Mouse (Mus musculus) heart, postnatal 10 days (tissue): ENCODE data around the gene Crygc. TPM values are rescaled to one million over a fixed set of nuclear protein-coding genes. Genes with fewer than 3 reads are reported as not detected.
"Not testable (repeated sequence)": the region's sequence is repeated elsewhere in the genome, so short reads cannot be mapped to it uniquely, and the experiment has no call there.

ENCODE experiments used
- DNase-seq, 2 experiments: peaks; one replicate each; pipeline ENCODE4 v3.0.0; 2021
- intact Hi-C: fragments of 180-260 bp; cut with DNase I; formaldehyde crosslinking; loops from one replicate; pipeline ENCODE4 v1.15.1; 2025
- total RNA-seq, 2 experiments: library from RNA; stranded (reverse); gene quantifications; 2 replicates each; pipeline ENCODE4 v1.2.3; 2021

Gene Crygc
- total RNA-seq, 2 experiments from 2014 or later = not detected

DNA sequence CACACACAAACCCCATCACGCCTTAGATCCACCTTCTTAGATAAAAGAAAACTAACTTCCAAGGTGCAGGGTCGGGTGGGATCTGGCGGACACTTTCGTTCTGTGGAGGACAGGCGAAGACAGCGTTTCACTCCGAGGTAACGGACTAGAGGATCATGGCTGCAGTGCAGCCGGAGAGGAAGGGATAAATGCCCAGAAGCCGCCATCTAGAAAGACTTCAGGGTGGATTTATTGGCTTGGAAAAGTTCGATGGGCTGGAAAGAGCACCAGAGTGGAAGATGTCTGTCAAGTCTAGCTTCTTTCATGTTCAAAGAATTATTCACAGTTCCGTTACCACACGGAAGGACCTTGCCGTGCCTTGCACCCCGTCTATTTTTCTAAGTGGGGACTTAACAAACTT is 9.3 kb downstream of the Crygc start:
- no peak for DNase-seq
- intact Hi-C loops = no loop called here

DNA sequence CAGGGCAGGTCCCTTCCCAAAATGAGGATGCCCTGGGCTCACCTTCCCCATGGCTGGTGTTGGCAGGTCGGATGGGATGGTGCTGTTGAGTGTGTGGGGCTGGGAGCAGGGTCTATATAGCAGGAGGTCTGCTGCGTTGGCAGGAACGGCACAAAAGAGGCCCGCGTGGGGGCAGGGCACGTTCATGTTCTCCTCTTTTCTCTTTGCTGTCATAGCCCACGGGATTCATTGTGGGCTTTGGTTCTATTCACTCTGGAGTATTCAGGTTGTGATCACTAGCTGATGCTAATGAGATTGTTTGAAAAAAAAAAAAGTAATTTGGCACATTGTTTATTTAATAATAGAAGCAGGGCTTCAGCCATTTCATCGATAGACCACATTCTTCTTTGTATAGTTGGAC is 10.1 kb downstream of the Crygc start, which contains the start of gene Crygd:
Crygd (minus strand) TSS at position 101 of the 400 bp plus-strand sequence.
- no peak for DNase-seq
- intact Hi-C loops = no loop called here

DNA sequence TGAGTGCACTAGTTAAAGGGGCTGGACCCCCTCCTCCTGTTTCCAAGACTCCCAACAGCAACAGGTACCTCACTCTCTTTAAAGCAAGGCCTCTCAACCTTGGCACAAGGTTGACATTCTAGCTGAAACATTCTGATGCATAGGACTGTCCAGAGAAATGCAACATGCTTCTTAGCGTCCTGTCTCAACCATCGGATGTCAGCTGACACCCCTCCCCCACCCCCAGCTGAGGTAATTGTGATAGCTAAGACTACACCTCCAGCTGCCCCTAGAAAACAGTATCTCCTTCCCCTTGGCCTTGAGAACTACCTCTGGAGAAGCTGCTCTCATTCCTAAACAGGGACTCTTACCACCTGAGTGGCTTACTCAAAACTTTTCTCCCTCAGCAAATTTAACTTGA is 21.3 kb downstream of the Crygc start:
- DNase-seq = no peak
- intact Hi-C loops = no loop called here

DNA sequence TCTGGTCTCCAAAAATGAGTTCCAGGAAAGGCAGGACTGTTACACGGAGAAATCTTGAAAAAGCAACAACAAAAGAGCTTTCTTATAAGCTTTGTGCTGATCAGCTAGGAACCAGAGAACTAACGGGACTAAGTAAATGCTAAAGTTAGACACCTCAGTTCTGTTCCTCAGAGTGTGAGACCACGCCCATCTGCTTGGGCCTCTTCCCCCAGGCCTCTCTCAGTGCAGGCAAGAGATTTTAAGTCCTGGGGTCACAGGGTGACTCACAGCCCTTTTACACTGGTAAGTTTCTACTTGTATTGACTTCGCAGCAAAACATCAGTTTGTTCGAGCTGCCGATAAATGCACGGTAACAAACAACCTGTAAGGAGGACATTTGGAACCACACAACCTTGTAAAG is 21.8 kb downstream of the Crygc start:
- intact Hi-C loops = no loop called here
- DNase-seq = no peak

DNA sequence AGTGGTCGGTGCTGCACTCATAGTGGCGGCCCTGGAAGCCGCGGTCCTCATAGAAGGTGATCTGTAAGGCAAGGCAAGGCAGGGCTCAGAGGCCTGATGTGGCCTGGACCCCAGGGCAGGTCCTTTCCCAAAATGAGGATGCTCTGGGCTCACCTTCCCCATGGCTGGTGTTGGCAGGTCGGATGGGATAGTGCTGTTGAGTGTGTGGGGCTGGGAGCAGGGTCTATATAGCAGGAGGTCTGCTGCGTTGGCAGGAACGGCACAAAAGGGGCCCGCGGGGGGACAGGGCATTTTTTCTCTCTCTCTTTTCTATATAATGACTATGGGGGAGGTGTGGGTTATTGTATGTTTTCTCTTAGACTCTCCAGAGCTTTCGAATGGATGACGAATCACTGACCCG is 22.5 kb downstream of the Crygc start, which contains the start of gene Cryge:
Cryge (minus strand) TSS at position 198 of the 400 bp plus-strand sequence.
- DNase-seq, intact Hi-C loops: not testable (repeated sequence)

DNA sequence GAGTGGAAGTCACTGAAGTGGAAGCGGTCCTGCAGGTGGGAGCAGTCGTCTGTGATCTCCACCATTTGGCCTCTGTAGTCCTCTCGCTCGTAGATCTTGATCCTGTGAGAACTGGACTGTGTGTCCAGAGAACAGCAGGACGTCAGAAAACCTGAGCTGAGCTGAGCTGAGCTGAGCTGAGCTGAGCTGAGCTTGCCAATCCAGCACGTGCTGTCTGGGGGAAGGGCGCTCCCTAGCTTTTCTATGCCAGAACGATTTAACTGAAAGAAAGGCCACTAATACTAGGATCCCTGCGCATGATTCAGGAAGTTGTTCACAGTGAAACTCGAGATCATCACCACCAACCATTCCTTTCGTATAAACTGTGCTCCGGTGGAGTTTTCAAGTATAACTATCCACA is 24.7 kb downstream of the Crygc start:
- intact Hi-C loops = no loop called here
- DNase-seq = peak; percentile 10 to 30

DNA sequence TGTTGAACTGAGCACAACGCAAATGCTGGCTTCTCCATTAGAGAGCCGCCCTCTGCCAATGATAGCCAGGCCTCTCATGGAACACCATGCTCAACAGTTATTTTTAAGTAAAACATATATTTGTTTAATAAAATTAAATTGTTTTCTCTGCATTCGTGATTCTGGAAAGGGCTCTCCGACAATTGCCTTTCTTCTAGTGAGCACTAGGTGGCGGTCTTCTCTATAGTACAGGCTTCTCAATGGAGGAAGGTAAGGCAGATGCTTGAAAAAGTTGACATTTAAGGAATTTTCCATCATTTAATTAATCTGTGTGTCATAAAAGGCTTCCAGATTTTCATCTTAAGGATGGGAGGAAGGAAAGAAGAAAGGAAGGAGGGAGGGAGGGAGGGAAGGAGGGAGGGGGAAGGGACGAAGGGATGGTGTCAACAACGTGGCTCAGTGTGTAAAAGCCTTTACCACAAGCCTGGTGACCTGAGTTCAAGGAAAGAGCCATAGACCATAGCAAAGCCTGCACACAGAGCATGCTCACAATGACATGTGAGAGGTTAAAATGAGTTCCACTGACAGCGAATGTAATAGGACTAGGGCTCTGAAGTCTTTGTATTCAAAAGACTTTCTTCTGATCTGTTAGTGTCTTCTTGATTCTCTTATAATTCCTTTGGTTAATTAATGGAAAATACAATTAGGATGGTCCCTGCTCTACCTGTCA is 26.9 kb downstream of the Crygc start:
- intact Hi-C loops = loop anchor here (2.0 kb wide), 2 partner anchors 28 to 132 kb away; no protein-coding TSS in a partner anchor
- DNase-seq = peak; percentile 24 to 59

DNA sequence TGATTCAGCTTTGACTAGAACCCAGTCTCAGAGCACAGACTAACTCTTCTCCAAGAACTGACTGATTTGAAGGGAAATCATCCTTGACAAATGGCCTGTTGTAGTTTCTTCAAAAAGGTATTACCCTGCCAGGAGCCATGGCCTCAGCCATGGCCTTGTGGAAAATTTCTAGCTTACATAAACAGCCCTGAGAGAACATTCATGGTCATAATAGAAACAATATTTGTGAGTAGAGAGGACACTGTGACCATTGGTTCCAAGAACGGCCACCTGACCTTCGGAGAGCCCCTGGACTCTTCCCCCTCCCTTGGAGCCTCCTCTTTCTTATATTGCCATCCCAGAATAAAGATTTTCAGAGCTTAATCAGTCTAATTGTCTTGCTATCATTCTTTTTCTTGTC is 30.1 kb downstream of the Crygc start:
- intact Hi-C loops = no loop called here

DNA sequence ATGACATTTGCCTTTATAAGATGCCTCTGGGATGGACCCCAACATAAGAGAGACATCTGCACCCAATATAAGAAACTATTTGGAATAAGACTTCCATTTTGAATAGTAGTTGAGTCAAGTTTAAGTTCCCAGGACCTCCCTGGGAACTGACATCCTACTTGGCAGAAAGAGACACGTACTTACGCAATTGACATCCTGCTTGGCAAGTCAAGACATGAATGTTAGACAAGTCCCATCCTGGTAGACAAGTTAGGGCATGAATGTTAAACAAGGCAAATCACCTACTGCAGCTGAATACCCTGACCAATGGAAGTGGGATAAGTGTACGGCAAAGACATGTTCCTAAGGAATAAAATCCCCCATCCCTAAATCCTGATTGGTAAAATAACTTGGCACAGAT is 31.7 kb downstream of the Crygc start:
- intact Hi-C loops = no loop called here
- DNase-seq = no peak

More for the DNA sequence above, 30.1 kb downstream of the Crygc start:
- no peak for DNase-seq

DNA sequence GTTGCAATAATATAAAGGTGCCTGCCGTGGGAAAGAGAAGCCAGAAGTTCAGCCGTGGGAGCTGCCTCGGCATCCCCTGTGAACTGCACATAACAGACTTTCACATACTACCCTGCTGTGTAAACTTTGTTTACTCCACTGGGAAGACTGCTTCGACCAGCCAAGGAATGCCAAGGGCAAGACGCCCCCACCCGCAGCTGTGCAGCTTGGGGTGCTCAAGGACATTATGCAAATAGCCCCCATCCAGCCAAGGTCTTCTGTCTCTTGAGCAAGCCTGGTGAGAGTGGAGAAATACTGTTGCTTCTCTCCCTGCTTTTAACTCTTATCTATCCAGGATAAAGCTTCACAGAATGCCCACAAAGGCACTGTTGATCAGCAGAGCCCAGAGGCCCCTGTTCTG is 32.7 kb downstream of the Crygc start:
- intact Hi-C loops = no loop called here
- no peak for DNase-seq

DNA sequence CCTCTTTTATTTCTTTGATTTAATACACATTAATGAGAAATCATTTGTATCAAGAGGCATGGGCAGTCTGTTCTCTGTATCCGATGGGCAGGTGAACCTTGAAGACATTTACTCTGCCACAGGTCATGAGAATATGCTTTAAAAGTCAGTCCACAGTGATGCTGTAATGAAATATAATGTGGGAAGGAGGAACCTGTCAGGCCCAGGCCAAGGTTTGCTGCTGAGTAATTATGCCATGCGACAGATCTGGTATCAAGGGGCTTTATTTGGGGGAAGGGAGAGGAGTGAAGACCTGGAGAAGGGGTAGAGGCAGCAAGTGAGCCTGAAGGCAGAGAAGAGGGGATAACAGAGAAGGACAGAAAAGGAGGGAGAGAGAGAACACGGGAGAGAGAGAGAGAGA is 33.8 kb downstream of the Crygc start:
- intact Hi-C loops = no loop called here
- DNase-seq = no peak

DNA sequence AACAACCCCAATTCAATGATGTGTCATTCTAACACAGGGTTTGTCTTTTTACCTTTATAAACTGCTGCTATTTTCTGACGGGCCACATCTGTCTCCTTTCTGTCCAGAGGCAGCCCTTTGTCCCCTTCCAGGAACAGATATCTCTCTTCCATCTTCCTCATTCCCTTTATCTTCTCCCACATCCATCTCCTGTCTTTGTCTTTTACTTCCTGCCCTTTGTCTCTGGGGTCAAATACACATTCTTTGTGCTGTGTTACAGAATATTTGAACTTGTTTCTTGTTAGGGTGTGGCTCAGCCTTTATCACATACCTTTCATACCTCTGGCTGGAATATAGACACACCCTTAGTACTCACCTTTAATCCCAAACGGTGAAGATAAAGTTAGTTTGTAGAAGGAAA is 35.9 kb downstream of the Crygc start:
- intact Hi-C loops = no loop called here
- DNase-seq = no peak

DNA sequence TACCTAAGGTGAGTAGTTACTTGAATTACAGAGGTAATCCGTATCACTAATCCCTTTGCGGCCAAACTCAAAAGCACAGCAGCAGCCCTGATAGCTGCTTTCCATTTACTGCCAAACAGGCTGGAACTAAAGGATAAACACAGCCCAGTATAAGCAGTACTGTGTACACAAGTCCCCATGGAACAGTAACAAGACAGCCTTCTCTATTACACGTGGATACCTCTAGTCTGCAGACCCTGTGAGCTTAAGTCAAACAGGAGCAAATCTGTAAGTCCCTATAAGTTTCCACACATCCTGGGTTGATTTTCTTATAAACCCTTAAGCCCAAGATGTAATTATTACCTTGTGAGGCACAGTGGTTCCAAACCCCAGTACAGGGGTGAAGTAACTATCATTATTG is 38.0 kb downstream of the Crygc start:
- no peak for DNase-seq
- intact Hi-C loops = no loop called here

DNA sequence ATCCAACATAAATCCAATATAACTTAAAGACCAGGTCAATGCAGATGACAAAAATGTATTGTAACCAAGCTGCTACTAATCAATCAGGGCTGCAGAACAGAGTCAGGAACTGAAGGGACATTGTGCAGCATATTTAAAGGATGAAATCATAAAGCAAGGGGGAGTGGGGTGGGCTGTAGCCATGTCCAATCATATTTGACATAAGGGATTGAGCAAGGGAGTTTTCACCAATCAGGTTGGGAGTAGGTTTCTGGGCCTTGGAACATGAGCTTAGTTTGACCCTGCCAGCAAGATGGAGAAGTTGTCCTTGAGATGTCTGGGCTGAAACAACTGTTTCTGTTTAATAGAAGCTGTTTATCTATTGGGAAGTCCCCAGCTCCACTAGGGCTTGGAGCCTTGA is 40.8 kb downstream of the Crygc start, which contains the start of gene Akr1cl:
Akr1cl (minus strand) TSS at position 119 of the 400 bp plus-strand sequence.
- intact Hi-C loops = no loop called here
- no peak for DNase-seq

DNA sequence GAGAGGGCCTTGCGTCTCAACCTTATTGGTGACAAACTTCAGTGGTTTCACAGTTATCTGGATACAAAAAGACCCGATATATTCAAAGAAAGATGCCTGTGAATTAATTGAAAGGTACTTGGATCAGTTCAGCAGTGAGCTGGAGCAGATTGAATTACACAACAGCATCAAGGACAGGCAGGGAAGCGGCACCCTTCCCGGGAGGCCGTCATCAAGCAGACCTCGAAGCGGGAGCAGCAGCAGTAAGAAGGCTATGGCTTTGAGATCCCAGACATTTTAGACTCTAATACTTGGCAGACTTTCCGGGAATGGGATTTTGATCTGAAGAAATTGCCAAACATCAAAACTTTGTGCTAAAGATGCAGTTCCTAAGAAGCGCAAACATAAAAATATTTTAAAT is 45.3 kb downstream of the Crygc start:
- no peak for DNase-seq
- intact Hi-C loops = no loop called here

Other genes starting within 250 kb of the Crygc start
- gene Plekhm3, start 116.9 kb downstream of the Crygc start, total RNA-seq = 10 to 100 TPM in 1 of 2 experiments, 1 to 10 TPM in 1; 8.8 to 10.7 TPM
- gene Akr1cl, start 40.9 kb downstream of the Crygc start, total RNA-seq = under 1 TPM; 0.30 to 0.38 TPM
- not detected for gene Cryge, start 22.5 kb downstream of the Crygc start, total RNA-seq
- not detected for gene Crygd, start 10.2 kb downstream of the Crygc start, total RNA-seq
- not detected for gene Crygb, start 8.6 kb upstream of the Crygc start, total RNA-seq
- gene Cryga, start 29.7 kb upstream of the Crygc start, total RNA-seq = not detected
- not detected for gene Gm28845, start 45.9 kb upstream of the Crygc start, total RNA-seq
- gene D630023F18Rik, start 49.5 kb upstream of the Crygc start, total RNA-seq = not detected
- gene Idh1, start 112.8 kb upstream of the Crygc start, total RNA-seq = 10 to 100 TPM; 48.1 to 51.8 TPM
- 10 to 100 TPM; 15.3 to 17.3 TPM for gene Pikfyve, start 113.0 kb upstream of the Crygc start, total RNA-seq
- gene Pth2r, start 208.4 kb upstream of the Crygc start, total RNA-seq = not detected